Mouse (Mus musculus) mature B cell (primary cell): ENCODE measurements around the gene Kdm5b.

Experiments
- in situ Hi-C: fragments of 300-500 bp; cut with MboI; formaldehyde crosslinking; loops from 2 replicates; pipeline ENCODE4 v1.14.3; 2019

The Kdm5b gene

DNA sequence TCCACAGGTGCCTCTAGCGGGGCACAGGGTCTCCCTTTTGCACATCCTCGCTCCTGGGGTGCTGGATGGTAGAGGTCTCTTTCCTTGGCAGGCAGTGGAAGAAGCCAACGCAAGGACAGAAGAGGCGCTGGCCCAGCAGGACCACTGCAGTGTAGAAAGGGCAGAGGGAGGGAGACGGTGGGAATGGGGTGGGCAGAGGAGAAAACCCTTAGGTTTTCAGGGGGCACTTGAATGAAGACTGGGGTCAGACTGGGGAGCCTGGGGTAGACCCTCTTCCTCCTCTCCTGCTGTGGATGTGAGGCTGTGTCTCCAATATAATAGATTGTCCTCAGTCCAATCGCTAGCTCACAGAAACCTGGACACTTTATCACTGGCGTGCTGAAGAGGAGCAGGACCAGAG, 87.6 kb downstream of the Kdm5b start:
- in situ Hi-C loops, result no loop called here

DNA sequence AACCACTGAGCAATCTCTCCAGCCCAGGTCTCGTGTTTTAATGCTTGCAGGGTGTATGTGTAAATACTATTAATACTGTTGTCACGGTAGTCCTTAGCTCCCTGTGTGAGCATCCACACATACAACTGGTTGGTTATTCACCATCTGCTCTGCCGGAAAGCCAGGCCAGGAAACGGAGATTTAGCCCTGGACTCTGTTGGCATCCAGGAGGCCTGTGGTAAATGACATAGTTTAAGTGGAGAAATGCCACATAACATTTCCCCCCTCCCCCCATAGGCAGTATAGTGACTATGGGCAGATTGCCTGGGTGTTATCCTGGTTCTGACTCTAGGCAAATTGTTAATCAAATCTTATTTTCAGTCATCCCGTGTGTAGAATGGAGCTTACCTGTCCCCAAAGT, 90.8 kb downstream of the Kdm5b start:
- in situ Hi-C loops, result no loop called here

DNA sequence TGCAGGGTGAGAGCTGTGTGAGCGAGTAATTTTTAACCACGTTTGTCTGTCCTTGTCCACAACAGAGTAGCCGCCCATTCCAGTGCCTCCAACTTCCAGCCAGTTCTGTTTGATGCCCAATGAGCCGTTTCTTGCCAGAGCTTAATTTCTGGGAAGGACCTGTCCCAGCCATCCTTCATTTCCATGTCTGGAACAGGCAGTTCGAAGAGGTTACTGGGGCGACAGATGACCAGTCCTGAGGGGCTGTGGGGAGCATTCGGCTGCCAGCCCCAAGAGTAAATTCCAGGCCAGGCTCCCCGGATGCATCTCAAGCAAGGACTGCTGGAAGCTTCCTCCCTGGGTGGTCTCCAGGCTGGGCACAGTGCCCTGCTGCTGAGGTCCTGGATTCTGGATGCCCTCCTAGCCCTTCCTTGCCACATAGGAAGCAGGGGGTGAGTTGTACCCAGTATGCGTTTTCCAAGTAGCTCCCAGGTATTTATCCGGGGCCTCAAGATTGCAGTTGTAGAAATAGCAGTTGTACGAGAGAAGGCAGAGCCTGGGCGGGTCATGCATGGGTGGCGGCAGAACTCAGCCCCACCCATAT, 91.4 kb downstream of the Kdm5b start:
- in situ Hi-C loops, result no loop called here

DNA sequence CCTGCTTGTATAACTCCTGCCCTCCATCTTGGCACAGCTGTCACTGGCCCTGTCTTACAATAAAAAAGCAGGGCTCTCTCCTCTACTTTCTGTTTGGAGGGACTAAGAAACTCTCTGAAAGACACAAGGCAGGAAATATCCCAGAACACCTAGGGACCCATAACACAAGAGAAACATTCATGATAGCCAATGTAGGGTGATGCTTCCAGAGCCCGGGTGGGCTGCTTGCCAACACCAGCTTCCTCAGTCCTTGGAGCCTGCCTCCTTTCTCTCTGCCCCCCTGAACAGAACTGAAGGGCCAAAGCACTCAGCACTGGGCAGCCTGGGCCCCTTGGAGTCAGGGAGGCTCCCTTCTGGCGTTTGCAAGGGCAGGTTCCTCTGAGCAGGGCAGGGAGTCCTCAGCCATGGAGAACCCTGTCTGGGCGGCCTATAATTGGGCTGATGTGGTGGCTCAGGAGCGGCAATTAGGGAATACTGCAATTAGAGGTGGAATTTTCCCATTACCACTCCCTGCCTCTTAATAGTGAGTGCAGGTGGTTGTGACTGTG, 92.0 kb downstream of the Kdm5b start:
- in situ Hi-C loops, result no loop called here

DNA sequence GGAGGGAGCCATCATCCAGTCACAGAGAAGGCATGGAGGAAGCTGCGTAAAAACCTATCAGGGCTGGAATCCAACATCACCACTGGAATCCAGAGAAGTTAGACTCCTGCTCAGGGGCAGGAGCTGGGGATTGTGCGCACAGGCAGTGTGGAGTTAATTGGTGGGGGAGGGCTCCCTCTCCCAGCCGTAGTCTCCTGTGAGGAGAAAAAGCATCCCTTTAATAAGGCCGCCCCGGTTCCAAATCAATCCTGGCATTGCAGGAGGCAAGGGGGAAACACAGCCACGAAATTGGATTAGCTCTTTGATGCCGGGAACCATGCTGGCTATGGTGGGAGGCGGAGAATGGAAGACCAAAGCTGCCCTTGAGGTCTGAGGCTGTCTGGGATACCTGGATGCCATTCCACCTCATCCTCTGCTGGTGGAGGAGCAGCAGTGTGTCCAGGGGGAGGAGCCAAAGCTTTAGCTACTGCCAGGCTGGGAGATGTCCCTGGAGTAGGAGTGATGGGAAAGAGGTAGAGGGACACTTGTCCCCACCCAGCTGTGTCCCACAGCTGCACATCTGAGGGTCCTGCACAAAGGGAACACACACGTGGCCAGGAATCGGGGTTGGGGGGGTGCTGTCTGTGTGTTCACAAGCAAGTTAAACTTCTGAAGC, 93.8 kb downstream of the Kdm5b start:
- in situ Hi-C loops, result no loop called here

DNA sequence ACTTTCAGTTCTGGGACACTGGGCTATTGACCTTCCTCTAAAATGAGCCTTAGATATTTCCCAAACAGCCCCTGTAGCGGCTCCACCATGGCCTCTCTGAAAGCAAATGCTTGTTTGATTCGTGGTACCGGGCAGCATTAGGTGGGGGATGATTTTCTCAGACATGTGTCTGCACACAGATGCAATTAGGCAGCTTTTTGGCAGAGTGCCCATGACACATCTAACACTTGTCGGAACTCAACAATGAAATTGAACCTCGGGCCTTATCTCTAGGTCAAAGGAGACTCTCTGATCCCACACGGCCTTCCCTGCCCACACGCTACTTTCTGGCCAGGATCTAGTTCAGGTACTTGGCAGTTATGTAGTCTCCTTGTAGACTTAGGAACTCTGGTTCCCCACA, 98.9 kb downstream of the Kdm5b start:
- in situ Hi-C loops, result no loop called here

DNA sequence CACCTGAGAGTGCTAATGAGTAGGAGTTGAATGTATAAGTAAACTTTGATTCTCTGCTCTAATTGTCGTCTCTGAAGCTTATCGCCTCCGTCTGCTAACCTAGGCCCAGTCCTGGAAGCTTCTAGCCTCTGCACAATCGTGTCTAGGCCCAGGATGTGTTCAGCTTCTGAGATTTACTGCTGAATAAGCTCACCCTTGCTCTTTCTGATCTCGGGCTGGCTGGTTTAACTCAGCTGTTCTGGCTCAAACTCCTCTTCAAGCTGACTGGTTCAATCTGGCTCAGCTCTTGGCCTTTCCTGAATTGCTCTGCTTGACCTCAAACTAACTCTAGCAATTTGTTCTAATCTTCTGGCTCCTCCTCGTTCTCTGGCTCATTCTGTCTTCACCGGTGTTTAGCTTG, 100.2 kb downstream of the Kdm5b start:
- in situ Hi-C loops, result no loop called here

DNA sequence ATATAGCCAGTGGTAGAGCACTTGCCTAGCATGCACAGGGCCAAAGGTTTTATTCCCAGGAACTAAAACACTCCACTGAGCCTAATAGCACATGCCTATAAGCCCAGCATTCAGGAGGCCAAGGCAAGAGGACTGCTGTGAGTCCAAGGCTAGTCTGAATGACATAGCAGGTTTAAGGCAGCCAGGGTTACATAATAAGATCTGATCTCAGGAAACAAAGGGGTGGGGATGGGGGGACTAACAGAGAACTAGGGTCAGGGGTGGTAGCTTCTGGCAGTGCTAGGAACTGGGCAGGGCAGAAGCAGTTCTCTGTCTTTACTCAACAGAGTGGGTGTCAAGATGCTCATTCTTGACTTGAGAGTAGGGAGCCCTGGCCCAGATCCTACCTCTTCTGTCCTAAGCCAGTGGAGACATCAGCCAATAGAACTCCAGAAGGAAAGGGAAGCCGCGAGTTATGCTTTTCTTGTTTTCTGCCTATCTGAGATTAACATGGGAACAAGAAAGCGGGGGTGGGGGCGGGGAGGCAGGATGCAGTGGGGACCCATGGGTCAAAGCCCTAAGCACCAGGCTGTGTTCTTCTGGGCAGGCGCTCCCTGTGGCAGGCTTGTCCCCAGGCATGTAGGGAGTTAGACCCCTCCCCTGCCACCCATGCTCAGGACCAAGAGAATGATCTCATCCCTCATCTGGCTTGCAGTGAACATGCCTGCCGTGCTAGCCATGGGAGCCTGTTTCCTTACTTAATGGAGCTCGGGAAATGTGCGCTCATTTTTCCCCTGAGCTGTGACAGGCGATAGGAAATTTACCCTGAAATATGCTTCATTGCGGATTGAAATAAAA, 111.5 kb downstream of the Kdm5b start:
- in situ Hi-C loops, result no loop called here

DNA sequence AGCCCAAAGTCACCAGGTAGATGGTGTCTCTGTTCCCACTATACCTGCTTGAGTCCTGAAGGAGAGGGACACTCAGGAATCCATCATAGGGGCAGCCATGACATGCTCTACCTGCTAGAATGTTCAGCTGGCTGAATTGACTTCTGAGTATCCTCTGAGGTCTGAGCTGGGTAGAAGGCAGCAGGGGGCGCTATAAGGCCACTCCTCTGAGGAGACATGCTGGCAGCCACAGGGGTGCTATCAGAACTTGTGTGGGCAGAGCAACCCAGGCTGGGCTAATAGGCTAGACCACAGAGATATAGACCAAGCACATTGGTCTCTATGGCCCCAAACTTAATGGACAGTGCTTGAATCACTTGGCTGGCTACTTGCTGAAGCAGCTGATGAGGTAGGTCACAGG, 114.3 kb downstream of the Kdm5b start:
- in situ Hi-C loops, result no loop called here

DNA sequence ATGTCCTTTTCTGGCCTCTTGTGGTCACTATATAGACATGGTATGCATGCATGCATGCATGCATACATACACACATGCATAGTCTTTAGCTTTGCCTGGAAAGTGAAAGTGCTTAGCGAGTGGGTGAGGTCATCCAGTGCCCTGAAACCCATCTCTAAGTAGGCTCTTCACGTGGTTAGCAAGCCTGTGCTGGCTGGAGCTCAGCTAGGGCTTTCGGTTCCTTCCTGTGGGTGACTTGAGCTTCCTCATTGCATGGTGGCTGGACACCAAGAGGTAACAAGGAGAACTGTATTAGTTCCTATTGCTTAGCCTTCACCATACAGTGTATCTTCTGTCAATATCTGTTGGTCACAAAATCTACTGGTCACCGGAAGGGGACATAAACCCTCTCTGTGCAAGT, 119.5 kb downstream of the Kdm5b start:
- in situ Hi-C loops, result no loop called here

DNA sequence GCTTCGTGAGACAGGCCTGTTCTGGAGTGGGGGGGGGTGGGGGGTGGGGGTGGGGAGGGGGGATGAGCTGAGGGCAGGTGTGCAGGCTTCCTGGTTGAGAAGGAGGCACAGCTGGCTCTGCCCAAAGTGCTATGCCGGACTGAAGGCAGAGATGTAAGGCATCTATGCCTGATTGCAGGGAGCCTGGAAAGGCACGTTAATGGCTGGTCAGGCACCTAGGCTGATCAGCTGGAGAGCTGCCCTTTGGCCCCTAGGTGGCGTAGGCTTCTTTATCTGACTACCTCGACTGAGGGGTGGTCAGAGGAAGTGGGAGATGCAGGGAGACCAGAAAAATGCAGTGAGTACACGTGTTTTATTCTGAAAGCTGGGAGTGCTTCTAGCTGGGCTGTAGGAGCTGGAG, 120.6 kb downstream of the Kdm5b start:
- in situ Hi-C loops, result no loop called here

DNA sequence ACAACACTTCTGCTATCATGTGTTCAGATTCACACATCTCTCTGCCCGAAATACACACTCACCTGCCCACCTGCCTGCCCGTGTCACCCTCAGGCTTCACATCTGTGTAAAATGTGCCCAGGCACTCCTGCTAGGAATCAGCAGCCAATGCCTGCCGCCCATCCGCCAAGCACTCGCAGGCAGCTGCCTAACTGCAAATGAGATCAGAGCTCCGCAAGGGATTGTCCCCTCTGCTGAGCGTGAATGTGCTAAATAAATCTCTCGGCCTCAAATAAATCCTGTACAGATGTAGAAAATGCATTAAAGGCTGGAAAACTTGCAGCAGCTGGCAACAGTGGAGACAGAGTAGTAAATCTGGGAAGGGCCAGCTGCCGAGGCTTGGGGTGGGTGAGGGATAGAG, 122.5 kb downstream of the Kdm5b start:
- in situ Hi-C loops, result no loop called here
